Mouse (Mus musculus) G1E-ER4 (cell line): Measurements from ENCODE around the gene Olfr1322. TPM values are rescaled to one million over a fixed set of nuclear protein-coding genes. Genes with fewer than 3 reads are reported as not detected.

Experiments
- GATA1 ChIP-seq: IDR thresholded peaks from one replicate; pipeline ENCODE4 v1.8.0; 2012; ENCODE audit warnings: low read length, inconsistent platforms
- polyA plus RNA-seq: library from polyadenylated mRNA; stranded (reverse); fragments of >175 nt; gene quantifications from 2 replicates; pipeline ENCODE4 v1.2.3, GENCODE M21; 2012

Gene Olfr1322
- polyA plus RNA-seq, result not detected in 2 replicates

- no peak for TF ChIP-seq GATA1
Measured at GRCm38 (mm10) chrX:49891383-49891782, at the start of gene Olfr1322. TSS of gene Olfr1322 (minus strand) at chrX:49891483.

GRCm38 (mm10) chrX:49877651-49878349 is 13.5 kb downstream of the Olfr1322 start:
- no peak for TF ChIP-seq GATA1

Other genes starting within 250 kb of the Olfr1322 start
- not detected in 2 replicates for gene Olfr1320, start 219.2 kb downstream of the Olfr1322 start, polyA plus RNA-seq
- gene Olfr1321, start 156.4 kb downstream of the Olfr1322 start, polyA plus RNA-seq, result not detected in 2 replicates
- gene Igsf1, start 93.7 kb downstream of the Olfr1322 start, polyA plus RNA-seq, result not detected in 2 replicates
- not detected in 2 replicates for gene Olfr1323, start 127.9 kb upstream of the Olfr1322 start, polyA plus RNA-seq